Mouse (Mus musculus): Measurements from ENCODE around the gene Mrpl53. TPM values are rescaled to one million over a fixed set of nuclear protein-coding genes. Genes with fewer than 3 reads are reported as not detected.
A peak's percentile ranks its signal among the peaks of the same experiment; 100 is the strongest.

Mrpl53 gene
- total RNA-seq (2021) = 92.9 and 112 TPM in 2 replicates
- long read RNA-seq, transcript Mrpl53-201 (3 exons, 695 nt) = major isoform, 51 of 59 reads
- long read RNA-seq, partial matches to known transcripts = 0 of 59 reads
- long read RNA-seq, other reads (novel, unspliced or antisense) = 8 of 59 reads

- DNase-seq = peak; percentile 84
These were observed at the start of gene Mrpl53 for GRCm38 (mm10) chr6:83108762-83109668. TSS of gene Mrpl53 (plus strand) at chr6:83109040.

DNA sequence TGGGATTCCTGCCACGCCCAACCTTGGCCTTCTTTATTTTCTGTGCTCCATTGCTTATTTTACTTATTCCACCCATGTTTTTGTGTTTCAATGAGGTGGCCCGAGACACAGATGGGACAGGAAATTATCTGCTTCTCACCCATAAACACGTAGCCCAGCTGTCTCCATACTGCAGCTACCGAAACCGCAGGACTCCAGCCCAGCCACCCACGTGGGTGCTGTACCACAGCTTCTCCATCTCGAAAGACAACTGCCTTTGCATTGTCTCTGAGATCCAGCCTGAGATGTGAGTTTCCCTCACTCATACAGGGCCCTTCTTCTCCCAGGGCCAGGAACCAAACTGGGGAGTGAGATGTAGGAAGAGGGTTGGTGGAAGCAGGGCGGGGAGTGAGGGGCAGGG lies 42.8 kb upstream of the Mrpl53 start:
- no peak for DNase-seq

DNA sequence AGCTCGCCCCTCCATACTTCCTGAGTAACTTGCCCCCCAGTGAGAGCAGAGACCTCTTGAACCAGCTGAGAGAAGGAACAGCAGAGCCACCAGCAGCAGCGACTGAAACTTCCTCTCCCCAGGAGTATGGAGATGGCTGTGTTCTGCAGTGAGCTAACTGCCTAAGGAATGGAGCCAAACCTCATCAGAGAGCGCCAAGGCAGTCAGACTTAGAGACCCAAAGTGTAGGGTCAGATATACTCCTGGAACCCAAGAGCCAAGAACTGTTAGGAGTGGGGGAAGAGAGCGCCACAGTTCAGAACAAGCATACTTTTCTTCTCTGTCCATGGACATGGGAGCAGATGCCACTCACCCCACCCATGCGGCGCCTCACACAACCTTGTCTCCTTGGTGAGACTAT lies 42.4 kb upstream of the Mrpl53 start:
- DNase-seq = no peak

DNA sequence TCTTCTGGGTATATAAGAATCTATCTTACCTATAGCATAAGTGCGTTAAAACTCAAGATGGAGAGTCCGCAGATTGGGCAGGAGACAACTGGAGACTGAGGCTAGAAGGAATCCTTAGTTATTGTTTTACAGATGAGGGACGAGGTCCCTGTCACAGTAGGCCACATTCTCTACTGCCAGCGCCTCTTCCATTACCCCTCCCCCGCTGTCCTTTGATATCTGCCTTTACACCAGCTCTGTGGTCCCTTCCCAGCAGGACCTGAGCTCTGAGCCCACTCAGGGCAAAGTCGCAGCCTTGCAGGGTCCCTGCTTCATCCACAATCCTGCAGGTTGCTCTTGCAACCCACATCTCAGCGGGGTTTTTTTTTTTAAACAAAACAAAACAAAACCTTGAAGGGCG lies 40.6 kb upstream of the Mrpl53 start:
- DNase-seq = no peak

DNA sequence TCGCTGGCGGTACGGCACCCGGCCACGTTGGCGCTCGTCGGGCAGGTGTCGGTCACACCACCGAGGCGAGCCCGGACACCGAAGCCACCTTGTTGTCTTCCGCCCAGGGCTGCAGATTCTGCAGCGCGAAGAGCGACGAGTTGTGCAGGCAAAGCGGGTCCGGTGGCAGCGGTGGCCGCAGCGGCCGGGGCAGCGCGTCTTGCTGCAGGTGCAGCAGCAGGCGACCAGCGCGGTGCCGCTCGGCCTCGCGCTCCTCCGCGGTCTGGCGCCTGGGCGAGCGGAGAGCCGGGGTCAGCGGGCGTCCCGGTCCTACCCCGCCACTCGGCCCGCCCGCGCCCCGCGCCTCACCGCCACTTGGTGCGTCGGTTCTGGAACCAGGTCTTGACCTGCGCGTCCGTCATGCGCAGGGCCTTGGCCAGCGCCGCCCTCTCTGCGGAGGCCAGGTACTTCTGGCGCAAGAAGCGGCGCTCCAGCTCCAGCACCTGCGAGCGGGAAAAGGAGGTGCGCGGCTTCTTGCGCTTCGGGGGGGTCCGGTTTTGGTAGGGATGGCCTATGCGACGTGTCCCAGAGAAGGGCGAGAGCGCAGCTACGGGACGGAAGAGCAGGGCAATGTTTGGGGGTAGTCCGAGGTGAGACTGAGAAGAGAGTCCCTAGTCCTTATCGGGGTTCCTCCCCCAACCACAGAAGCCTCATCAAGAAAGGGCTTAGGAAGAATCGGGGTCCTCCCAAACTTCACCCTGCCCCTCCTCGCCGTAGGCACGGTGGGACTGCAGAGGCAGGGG lies 39.9 kb upstream of the Mrpl53 start:
- no peak for DNase-seq

DNA sequence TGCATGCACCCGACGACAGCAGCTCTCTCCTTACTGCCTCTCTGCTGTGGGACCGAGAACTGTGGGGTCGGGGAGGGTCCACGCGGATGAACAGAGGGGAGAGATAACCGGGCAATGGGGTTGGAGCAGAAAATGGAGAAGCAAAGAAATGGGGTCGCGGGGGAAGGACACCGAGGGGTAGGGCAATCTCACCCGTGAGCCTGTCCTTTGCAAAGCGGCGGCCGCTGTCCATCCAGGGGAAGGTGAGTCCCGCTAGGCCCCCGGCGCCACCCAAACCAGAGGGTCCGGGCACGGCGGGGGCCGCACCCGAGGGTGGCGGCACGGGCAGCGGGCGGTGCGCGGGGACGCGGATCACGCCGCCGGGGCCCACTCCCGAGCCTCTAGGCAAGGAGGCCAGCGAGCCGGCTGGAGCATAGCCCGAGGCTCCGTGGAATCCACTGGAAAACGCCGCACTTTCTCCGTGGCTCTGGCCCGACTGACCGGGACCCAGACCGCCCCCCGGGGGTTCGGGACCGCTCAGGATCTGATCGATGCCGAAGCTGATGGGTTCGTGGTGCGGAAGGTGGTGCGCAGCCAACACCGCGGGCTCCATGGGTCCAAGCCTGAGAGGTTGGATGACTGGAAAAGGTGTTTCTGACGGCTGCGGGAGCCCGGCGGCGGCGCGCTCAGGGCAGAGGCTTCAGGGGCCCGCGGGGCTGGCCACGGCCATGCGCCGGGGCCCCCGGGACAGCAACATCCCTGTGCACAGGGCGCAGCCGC lies 39.2 kb upstream of the Mrpl53 start:
- no peak for DNase-seq

- no peak for DNase-seq
These were observed 38.8 kb upstream of the Mrpl53 start, which contains the start of gene Tlx2 for GRCm38 (mm10) chr6:83070247-83070310. TSS of gene Tlx2 (minus strand) at chr6:83070293.

DNA sequence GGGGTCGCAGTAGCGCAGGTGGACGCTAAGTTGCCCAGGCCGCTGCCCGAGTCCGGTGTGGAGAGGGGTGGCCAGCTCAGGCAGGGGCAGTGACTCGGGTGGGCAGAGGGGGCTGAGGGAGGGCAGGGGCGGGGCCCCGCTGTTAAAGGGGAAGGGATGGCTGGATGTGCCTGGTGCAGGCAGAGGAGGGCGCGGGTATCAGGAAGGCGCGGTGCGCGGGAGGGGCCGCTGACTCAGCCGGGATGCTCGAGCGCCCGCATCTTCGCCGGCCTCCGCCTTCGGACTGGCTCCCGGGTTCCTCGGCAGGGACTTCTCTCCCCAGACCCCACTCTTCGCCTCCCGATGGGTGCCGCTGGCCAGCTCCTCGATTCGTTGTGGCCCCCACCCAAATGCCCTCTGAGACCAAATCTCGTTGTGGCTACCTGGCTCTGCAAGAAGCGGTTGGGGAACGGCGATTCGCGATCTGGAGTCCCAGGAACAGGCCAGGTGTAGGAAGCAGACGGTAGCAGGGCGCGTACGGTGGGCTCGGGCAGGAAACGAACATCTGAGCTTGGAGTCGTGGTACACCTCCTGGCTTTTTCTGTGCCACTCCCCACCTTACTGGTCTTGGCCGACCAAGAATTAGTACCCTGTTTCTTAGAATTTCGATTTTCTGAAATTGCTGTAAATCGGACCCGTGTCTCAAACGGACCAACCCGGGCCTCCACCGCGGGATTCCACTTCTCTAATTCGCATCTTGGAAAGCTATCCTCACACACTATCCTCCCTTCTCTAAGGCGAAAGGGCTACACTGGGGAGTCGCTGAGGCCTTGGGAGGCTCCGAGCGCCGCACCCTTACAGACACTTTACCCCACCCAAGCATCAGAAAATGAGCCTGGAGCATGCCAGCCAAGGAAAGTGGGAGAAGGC lies 38.3 kb upstream of the Mrpl53 start:
- DNase-seq = peak; percentile 51

- peak; percentile 33 for DNase-seq
These were observed 37.6 kb upstream of the Mrpl53 start for GRCm38 (mm10) chr6:83071220-83071619.

GRCm38 (mm10) chr6:83074979-83075378 lies 33.9 kb upstream of the Mrpl53 start:
- no peak for DNase-seq

DNA sequence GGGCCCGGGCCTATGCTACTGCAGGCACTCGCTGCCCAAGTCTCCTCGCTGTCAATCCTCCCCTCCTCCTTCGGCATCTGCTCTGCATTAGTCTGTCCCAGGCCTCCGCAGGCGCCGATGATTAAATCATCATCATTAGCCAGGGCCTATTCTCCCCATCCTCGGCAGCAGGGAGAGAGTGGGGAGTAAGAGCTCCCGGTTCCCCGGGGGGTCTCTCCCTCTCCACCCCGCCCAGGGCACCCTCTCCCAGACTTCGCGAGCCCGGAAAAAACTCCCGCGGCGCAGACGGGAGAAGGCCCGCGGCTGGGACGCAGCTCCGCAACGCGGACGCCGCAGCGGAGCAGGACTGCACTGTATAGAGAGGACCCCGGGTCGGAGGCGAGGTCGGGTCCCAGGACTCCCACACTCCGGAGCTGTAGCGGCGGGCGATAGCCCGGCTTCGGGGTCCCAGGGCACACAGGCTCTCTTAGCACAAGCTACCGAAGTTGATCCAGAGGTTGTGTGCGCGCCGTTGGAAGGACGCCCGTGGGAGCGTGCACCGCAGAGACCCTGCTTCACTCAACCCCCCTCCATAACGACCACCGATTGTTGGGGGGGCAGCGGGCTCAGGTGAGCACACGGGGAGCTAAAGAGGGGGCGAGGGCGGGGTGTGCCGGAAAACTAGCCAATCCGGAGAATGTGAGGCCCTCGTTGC lies 31.1 kb upstream of the Mrpl53 start, which contains the start of gene Pcgf1:
Gene Pcgf1 (plus strand): TSS at position 240 of the 694 bp plus-strand sequence.
- DNase-seq = peak; percentile 46

DNA sequence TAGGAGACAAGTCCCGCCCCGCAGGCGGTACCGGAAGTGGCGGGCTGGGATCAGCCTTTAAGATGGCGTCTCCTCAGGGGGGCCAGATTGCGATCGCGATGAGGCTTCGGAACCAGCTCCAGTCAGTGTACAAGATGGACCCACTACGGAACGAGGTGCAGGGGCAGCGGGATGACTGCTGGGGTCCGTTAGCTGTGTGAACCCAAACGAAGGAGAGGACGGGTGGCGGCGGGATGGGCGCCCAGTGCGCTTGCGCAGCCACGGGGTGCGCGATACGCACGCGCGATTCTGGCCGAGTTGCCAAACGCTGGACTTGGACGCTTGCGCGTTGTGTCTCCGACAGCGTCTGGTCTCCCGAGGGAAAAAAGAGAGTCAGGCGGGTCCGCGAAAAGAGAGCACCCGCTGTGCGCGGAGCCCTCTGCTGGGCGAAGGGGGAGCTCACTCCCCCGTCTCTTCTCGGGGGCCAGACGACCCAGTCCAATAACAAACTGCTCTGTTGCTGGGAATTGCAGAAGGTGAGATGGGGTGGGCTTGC lies 30.4 kb upstream of the Mrpl53 start:
- peak; percentile 99 for DNase-seq

GRCm38 (mm10) chr6:83080210-83080609 lies 28.6 kb upstream of the Mrpl53 start:
- DNase-seq = no peak

- no peak for DNase-seq
These were observed 25.3 kb upstream of the Mrpl53 start for GRCm38 (mm10) chr6:83083497-83083896.

- no peak for DNase-seq
These were observed 24.4 kb upstream of the Mrpl53 start for GRCm38 (mm10) chr6:83084477-83084876.

DNA sequence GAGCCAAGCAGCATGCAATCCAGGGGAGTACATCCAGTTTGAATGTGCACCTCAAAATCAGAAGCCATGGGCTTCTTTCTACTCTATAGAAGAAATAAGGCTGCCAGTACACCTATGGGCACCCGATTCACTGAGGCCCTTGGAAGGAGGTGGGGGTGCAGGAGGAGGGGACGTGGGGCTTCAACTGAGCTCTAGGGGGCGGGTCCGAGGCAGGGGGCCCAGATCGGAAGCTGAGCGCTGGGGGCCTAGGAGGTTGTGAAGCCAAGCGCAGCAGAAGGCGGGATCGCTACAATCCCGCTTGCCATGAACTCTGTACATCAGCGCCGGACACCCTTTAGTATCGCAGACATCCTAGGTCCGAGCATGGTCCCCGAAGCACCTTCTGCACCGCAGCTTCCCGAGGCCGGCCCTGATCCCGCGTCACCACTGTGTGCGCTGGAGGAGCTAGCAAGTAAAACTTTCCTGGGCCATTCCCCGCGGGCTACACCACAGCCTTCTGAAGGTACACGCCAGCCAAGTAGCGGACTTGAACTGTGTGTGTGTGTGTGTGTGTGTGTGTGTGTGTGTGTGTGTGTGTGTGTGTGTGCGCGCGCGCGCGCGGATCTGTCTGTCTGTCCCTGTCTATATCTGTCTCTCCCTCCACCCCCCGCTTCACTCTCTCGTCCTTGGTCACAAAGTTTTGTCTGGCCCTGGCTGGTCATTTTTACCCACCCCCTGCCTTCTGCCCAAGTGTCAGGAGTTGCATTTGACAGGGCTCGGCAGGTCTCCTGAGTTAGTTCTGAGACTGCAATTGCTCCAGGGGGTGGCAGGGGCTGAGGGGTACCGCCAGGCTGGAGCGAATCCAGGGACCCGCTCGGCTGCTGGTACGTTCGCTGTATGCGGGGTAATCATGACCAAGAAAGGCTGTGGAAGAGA lies 22.5 kb upstream of the Mrpl53 start, which contains the start of gene Lbx2:
Gene Lbx2 (plus strand): TSS at position 247 of the 915 bp plus-strand sequence.
- peak; percentile 49 for DNase-seq

GRCm38 (mm10) chr6:83087205-83087925 lies 21.5 kb upstream of the Mrpl53 start:
- peak; percentile 63 for DNase-seq

- DNase-seq = no peak
These were observed 20.9 kb upstream of the Mrpl53 start for GRCm38 (mm10) chr6:83087926-83088260.

All from adrenal gland, postnatal 25 days (tissue).